Mouse (Mus musculus): ENCODE data around the gene Elp5.
A peak's percentile ranks its signal among the peaks of the same experiment; 100 is the strongest.
"Not testable (repeated sequence)": the region's sequence is repeated elsewhere in the genome, so short reads cannot be mapped to it uniquely, and the experiment has no call there.

Elp5 gene

GRCm38 (mm10) chr11:69982225-69982624, at the start of gene Elp5:
Elp5 (minus strand) TSS chr11:69982517.
- DNase-seq (ENCODE audit: low spot score): no peak

- no peak for DNase-seq (ENCODE audit: low spot score)
Observed at GRCm38 (mm10) chr11:70031321-70031670, 49.0 kb upstream of the Elp5 start.

DNA sequence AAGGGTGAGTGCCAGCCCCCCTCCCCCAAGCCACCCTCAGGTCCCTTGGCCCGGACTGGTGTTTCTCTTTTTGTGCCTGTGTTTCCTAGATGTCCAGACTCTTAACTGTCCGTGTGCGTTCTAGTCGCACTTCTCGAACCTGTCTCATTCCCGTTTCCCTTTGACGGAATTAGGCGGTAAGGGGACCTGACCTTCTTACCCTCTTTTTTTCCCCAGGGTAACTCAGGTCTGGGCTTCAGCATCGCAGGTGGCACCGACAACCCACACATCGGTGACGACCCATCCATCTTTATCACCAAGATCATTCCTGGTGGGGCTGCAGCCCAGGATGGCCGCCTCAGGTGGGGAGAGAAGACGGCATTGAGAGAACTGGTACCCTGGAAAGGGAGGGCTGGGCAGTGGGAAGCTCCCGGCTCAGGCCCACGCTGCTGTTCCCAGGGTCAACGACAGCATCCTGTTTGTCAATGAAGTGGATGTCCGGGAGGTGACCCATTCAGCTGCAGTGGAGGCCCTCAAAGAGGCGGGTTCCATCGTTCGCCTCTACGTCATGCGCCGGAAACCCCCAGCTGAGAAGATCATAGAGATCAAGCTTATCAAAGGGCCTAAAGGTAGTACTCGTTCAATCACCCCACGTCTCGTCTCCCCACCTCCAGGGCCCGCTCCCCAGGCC, 48.5 kb upstream of the Elp5 start:
- DNase-seq (ENCODE audit: low spot score): no peak

DNA sequence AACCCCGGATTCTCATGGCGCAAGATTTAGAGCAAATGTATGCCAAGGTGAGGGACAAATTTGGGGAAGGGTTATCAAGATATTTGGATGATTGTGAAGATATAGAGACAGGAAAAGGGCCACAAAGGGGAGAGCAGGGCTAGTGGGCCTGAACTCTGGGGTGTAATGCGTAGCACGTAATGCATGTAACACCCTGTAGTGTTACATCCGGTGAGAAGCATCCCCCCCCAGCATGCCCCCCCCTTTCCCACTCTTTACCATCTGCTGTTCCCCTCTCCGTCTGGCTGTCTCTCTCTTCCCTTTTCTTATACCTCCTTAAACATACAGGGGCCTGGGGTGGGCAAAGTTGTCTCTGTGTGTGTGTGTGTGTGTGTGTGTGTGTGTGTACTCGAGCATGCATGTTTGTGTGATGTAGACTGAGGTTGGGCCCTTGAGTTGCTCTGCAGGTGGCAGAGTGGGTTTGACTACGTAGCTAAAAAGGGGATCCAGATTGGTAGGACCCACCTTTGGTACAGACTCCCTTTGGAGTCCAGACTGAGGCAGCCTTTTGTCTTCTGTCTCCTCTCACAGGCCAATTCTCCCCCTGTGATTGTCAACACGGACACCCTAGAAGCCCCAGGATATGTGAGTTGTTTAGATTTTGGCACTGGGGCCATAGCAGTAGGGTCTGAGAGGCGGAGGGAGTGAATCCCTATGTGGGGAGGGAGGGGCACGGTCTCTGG, 47.7 kb upstream of the Elp5 start:
- DNase-seq (ENCODE audit: low spot score): no peak

GRCm38 (mm10) chr11:70029130-70029801, 46.9 kb upstream of the Elp5 start:
- peak; percentile 99 for DNase-seq (ENCODE audit: low spot score)

DNA sequence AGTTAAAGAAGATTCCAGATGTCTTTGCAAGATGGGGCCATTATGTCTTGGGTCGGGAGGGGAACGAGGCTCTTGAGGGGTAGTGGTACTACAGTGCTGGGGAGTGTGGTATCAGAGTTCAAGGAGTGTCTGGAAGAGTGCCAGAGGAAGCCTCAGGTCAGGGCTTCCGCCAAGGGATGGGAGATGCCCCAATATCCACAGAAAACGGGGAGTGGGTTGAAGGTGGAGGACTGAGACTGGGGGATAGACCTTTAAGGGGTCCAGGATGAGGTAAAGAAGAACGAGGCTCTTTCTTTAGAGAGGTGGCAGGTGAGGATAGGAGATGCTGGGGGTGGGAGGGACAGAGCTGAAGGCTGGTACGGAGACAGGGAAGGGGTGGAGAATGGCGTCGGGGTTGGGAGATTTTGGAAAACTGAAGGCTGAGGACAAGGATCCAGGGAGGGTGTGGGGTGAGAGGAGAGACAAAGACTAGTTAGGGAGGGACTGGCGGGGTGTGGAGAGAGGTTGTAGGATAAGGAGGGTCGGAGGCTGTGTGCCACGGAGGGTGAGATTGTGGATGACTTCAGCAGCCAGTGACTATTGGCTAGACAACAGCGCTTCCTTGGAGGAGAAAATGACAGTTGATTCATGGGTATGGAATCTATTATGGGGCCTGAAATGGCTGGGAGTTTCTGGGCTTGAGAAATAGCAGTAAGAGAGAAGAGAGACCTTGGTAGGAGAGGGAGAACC, 46.2 kb upstream of the Elp5 start:
- no peak for DNase-seq (ENCODE audit: low spot score)

- no peak for DNase-seq (ENCODE audit: low spot score)
Observed at GRCm38 (mm10) chr11:70027397-70027796, 45.1 kb upstream of the Elp5 start.

GRCm38 (mm10) chr11:70026689-70027088, 44.4 kb upstream of the Elp5 start:
- peak; percentile 75 for DNase-seq (ENCODE audit: low spot score)

DNA sequence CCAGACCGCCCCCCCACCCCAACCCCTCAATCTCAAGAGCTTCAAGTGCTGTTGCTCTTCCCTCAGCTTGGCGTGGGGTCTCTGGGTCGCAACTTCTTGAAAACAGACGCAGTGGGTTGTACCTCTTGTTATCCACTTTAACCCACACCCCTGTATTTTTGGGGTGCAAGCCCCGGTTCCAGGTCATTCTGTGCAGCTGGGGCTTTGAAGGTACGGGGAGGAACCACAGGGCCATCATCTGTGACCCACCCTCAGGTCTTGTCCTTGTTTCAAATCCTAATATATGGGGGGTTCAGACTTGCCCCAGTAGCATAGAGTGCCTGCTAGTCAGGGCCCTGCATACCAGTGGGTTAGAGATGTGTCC, 41.8 kb upstream of the Elp5 start:
- DNase-seq (ENCODE audit: low spot score): no peak

DNA sequence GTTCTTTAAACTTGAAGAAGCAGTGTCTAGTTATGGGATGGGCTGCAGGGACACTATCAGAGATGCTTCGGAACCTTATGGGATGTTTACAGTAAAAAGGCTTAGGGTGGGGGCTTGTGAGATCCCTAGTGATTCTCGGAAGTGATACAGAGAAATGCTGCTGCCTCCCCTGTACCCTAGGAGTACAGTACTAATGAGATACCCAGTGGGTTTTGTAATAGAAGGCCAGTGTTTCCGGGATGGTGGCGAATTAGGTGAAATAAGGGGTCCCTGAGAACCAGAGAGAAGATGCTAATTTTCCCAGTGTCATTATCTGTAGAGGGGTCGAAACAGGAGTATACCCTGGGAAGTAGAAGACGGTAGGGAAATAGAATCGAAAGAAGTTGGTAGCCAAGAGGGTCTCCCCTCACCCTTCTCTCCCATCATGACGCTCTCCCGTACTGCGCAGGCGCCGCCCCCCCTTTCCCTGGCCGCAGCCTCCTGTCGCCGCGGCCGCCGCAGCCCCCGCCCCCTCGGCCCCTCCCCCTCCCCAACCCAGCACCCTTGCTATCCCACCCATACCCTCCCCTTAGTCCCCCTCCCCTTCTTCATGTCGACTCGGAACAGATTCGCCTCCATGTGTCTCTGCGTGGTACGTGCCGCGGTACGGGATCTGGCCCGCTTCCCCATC, 41.3 kb upstream of the Elp5 start:
- peak; percentile 74 for DNase-seq (ENCODE audit: low spot score)

- peak; percentile 100 for DNase-seq (ENCODE audit: low spot score)
Observed at GRCm38 (mm10) chr11:70021264-70022132, 39.2 kb upstream of the Elp5 start.

GRCm38 (mm10) chr11:70020731-70021263, 38.5 kb upstream of the Elp5 start:
- peak; percentile 94 for DNase-seq (ENCODE audit: low spot score)

GRCm38 (mm10) chr11:70020022-70020631, 37.8 kb upstream of the Elp5 start:
- no peak for DNase-seq (ENCODE audit: low spot score)

- DNase-seq (ENCODE audit: low spot score): no peak
Observed at GRCm38 (mm10) chr11:70019495-70020021, 37.2 kb upstream of the Elp5 start.

DNA sequence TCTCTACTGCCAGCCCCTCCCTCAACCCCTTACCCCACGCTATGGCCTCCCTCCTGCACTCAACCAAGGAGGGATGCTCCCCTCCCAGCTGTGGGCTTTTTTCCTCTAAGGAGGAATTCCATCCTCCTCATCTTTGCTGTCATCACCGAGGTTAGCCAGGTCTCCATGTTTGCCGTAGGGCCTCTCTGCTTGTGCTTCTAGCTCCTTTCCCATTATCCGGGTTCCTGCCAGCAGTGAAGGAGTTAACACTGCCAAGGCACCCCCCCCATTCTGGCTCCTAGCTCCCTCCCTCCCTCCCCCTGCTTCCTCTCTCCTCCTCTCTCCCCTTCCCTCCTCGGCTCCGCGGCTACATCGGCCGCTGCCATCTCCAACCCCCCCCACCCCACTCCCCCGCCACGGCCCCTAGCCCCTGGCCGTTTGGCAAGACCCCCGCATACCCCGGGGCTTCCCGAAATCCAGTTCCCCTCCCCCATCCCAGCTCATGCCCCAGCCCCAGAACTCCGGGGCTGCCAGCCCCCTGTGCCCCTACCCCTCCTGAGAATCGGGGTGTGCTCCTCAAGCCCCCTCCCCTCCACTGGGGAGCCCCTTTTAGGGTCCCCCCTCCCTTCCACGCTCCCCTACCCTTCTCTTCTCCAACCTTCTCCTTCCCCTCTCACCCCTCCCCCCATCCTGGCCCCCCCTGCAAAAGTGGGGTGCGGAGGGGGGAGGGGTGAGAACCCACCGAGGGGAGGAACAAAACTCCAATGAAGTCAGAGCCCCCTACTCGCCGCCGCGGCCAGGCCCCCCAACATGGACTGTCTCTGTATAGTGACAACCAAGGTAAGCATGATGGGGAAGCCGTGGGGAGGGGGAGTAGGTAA, 36.0 kb upstream of the Elp5 start:
- DNase-seq (ENCODE audit: low spot score): peak; percentile 83

GRCm38 (mm10) chr11:70017199-70017767, 35.0 kb upstream of the Elp5 start:
- DNase-seq (ENCODE audit: low spot score): no peak

DNA sequence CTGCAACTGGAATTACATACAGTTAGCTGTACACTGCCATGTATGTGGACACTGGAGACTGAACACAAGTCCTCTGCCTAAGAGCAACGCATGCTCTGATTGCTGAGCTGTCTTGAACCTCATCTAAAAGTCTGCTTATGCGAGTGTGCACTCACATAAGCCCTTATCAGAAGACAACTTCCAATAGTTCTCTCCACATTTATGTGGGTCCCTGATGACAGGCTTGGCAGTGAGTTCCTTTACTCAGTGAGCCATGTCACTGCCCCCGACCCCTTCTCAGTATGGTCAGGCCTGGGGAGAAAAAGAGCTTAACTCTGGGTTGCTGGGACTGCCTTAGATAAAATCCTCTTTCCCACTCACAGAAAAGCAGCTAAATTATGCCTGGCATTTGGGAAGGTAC, 34.4 kb upstream of the Elp5 start, which contains the start of gene Dlg4:
Dlg4 (plus strand) TSS at position 274 of the 400 bp plus-strand sequence.
- no peak for DNase-seq (ENCODE audit: low spot score)

DNA sequence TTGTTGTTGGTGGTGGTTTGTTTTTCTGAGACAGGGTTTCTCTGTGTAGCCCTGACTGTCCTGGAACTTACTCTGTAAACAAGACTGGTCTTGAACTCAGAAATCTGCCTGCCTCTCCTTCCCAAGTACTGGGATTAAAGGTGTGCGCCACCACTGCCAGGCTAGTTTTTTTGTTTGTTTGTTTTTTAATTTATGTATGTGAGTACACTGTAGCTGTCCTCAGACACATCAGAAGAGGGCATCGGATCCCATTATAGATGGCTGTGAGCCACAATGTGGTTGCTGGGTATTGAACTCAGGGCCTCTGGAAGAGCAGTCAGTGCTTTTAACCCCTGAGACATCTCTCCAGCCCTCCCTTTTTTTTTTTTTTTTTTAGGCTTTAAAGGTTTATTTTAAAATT, 33.9 kb upstream of the Elp5 start:
- not testable (repeated sequence) for DNase-seq (ENCODE audit: low spot score)

- DNase-seq (ENCODE audit: low spot score): no peak
Observed at GRCm38 (mm10) chr11:70015677-70016076, 33.4 kb upstream of the Elp5 start.

All from embryo, embryonic 10 days (tissue).